Mouse (Mus musculus): ENCODE results near the gene Swap70.

The Swap70 gene

GRCm38 (mm10) chr7:110239590-110239989 lies 18.1 kb downstream of the Swap70 start:
- no peak for DNase-seq

- peak; percentile 48 to 68 for DNase-seq
Observed at GRCm38 (mm10) chr7:110241472-110242289, 20.2 kb downstream of the Swap70 start.

GRCm38 (mm10) chr7:110242290-110242581 lies 20.7 kb downstream of the Swap70 start:
- peak in 1 of 2 experiments; percentile 58 for DNase-seq

GRCm38 (mm10) chr7:110245128-110245527 lies 23.6 kb downstream of the Swap70 start:
- no peak for DNase-seq

GRCm38 (mm10) chr7:110246526-110246925 lies 25.0 kb downstream of the Swap70 start:
- DNase-seq, result no peak

- no peak for DNase-seq
Observed at GRCm38 (mm10) chr7:110247801-110248200, 26.3 kb downstream of the Swap70 start.

GRCm38 (mm10) chr7:110248677-110249076 lies 27.2 kb downstream of the Swap70 start:
- no peak for DNase-seq

GRCm38 (mm10) chr7:110253861-110254260 lies 32.4 kb downstream of the Swap70 start:
- no peak for DNase-seq

GRCm38 (mm10) chr7:110254395-110254794 lies 32.9 kb downstream of the Swap70 start:
- no peak for DNase-seq

- DNase-seq, result no peak
Observed at GRCm38 (mm10) chr7:110257059-110257458, 35.5 kb downstream of the Swap70 start.

GRCm38 (mm10) chr7:110258196-110258950 lies 36.9 kb downstream of the Swap70 start:
- no peak for DNase-seq

GRCm38 (mm10) chr7:110259966-110260711 lies 38.6 kb downstream of the Swap70 start:
- DNase-seq, result no peak

GRCm38 (mm10) chr7:110261807-110262206 lies 40.3 kb downstream of the Swap70 start:
- no peak for DNase-seq

GRCm38 (mm10) chr7:110262661-110263060 lies 41.1 kb downstream of the Swap70 start:
- DNase-seq, result no peak

GRCm38 (mm10) chr7:110263474-110263873 lies 42.0 kb downstream of the Swap70 start:
- DNase-seq, result no peak

GRCm38 (mm10) chr7:110265796-110266195 lies 44.3 kb downstream of the Swap70 start:
- peak; percentile 77 to 93 for DNase-seq

GRCm38 (mm10) chr7:110267014-110267413 lies 45.5 kb downstream of the Swap70 start:
- DNase-seq, result no peak

GRCm38 (mm10) chr7:110267994-110268393 lies 46.5 kb downstream of the Swap70 start:
- no peak for DNase-seq

- no peak for DNase-seq
Observed at GRCm38 (mm10) chr7:110268511-110268910, 47.0 kb downstream of the Swap70 start.

- no peak for DNase-seq
Observed at GRCm38 (mm10) chr7:110269777-110270176, 48.3 kb downstream of the Swap70 start.

GRCm38 (mm10) chr7:110270455-110270854 lies 48.9 kb downstream of the Swap70 start:
- DNase-seq, result no peak

- no peak for DNase-seq
Observed at GRCm38 (mm10) chr7:110271814-110272213, 50.3 kb downstream of the Swap70 start.

GRCm38 (mm10) chr7:110272434-110272833 lies 50.9 kb downstream of the Swap70 start:
- DNase-seq, result no peak

Data from spleen, adult 18-20 months (tissue).